Mouse (Mus musculus) ES-E14 (cell line): ENCODE results near the gene Olfr508. TPM values are rescaled to one million over a fixed set of nuclear protein-coding genes. Genes with fewer than 3 reads are reported as not detected.
"Not testable (repeated sequence)": the region's sequence is repeated elsewhere in the genome, so short reads cannot be mapped to it uniquely, and the experiment has no call there.

ENCODE experiments used
- DNase-seq: peaks from one replicate; pipeline ENCODE4 v3.0.0-alpha.2; 2013; ENCODE audit warnings: low read depth, low spot score
- H3K27ac ChIP-seq: 2 replicates; pipeline ENCODE4 v1.5.1; 2012; ENCODE audit warnings: low read depth, mild to moderate bottlenecking, low read length, moderate library complexity, mixed read lengths; ENCODE audit not compliant: poor library complexity, insufficient read depth, severe bottlenecking
- H3K36me3 ChIP-seq: 2 replicates; pipeline ENCODE4 v1.6.1; 2012; ENCODE audit warnings: mild to moderate bottlenecking, low read length, moderate library complexity, mixed read lengths; ENCODE audit not compliant: control insufficient read depth, poor library complexity, insufficient read depth, severe bottlenecking
- H3K4me1 ChIP-seq, 2 experiments: fragments of 150-350 bp in 1 of 2; sonication (generic) in 1 of 2; 2 replicates each; pipeline ENCODE4 v1.6.1; 2012; ENCODE audit warnings: low read length in 2 of 2, mild to moderate bottlenecking in 1 of 2, mixed read lengths in 1 of 2; ENCODE audit not compliant: control insufficient read depth in 2 of 2, insufficient read depth in 2 of 2, poor library complexity in 1 of 2
- H3K4me3 ChIP-seq, 2 experiments: fragments of 150-350 bp in 1 of 2; sonication (generic) in 1 of 2; 2 replicates each; pipeline ENCODE4 v1.5.1; 2012; ENCODE audit warnings: low read length in 2 of 2, low read depth in 1 of 2, mild to moderate bottlenecking in 1 of 2, mixed read lengths in 1 of 2; ENCODE audit not compliant: insufficient read depth in 1 of 2, poor library complexity in 1 of 2, severe bottlenecking in 1 of 2
- H3K9ac ChIP-seq: 2 replicates; pipeline ENCODE4 v1.6.1; 2012; ENCODE audit warnings: low read depth, mild to moderate bottlenecking, low read length, mixed read lengths; ENCODE audit not compliant: poor library complexity, insufficient read depth, severe bottlenecking
- H3K9me3 ChIP-seq: fragments of 150-350 bp; sonication (generic); 2 replicates; pipeline ENCODE4 v1.6.1; 2012; ENCODE audit warnings: low read depth, mild to moderate bottlenecking, low read length; ENCODE audit not compliant: control insufficient read depth, insufficient read depth
- CHD2 ChIP-seq: IDR thresholded peaks from 2 replicates; pipeline ENCODE4 v1.6.1; 2014; ENCODE audit warnings: mild to moderate bottlenecking, low read depth, low read length, inconsistent platforms
- HCFC1 ChIP-seq: IDR thresholded peaks from 2 replicates; pipeline ENCODE4 v1.6.1; 2012; ENCODE audit warnings: low read length, inconsistent platforms, borderline replicate concordance; ENCODE audit not compliant: insufficient read depth
- MAFK ChIP-seq: IDR thresholded peaks from 2 replicates; pipeline ENCODE4 v1.6.1; 2014; ENCODE audit warnings: mild to moderate bottlenecking, low read depth, low read length, inconsistent platforms; ENCODE audit not compliant: insufficient read depth
- ZC3H11A ChIP-seq: IDR thresholded peaks from 2 replicates; pipeline ENCODE4 v1.6.1; 2012; ENCODE audit warnings: low read depth, mild to moderate bottlenecking, inconsistent platforms, low read length, borderline replicate concordance
- ZNF384 ChIP-seq: IDR thresholded peaks from 2 replicates; pipeline ENCODE4 v1.6.1; 2012; ENCODE audit warnings: low read depth, low read length, inconsistent platforms
- in situ Hi-C, 2 experiments: fragments of 600-800 bp; cut with MboI; formaldehyde crosslinking; loops; one replicate each; pipeline ENCODE4 v1.15.1; 2025; ENCODE audit warnings: low sequenced_read_pairs in 2 of 2, inconsistent platforms in 1 of 2; ENCODE audit not compliant: unreplicated experiment in 2 of 2
- total RNA-seq: library from RNA; depleted of rRNA; stranded (reverse); fragments of 300-350 nt; gene quantifications from 2 replicates; pipeline ENCODE4 v1.2.3, GENCODE M21; 2012; rRNA removed

Olfr508 gene
- total RNA-seq, result not detected in 2 replicates

DNA sequence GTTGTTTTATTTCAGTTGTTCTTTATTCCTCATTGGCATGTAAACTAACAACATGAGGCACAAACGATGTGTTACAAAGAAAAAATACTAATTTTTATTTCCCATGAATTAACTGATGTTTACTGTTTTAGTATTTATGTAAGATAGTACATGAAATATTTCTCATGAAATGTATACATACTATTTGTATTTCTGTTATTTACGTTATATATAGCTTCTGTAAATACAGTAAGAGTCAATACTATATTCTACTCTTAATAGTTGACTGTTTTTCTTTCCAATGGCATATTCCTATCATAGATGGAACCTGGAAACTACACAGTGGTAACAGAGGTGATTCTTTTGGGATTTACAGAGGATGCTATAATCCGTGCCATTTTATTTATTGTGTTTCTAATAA, at the start of gene Olfr508:
Gene Olfr508 (plus strand): TSS at position 301 of the 400 bp plus-strand sequence.
- Histone ChIP-seq H3K4me3 (no peak within 1 kb of the TSS), H3K9me3 (no peaks in the 10 kb centered on the region), H3K9ac (no peak within 1 kb of the TSS), H3K4me1 (no peaks in the 10 kb centered on the region), H3K27ac (no peak within 1 kb of the TSS), H3K36me3 (no peaks in the 10 kb centered on the region)
- in situ Hi-C loops, result no loop called here
- no peak for DNase-seq
- no peak for TF ChIP-seq ZC3H11A
- TF ChIP-seq HCFC1, result no peak
- no peak for TF ChIP-seq ZNF384
- TF ChIP-seq CHD2, result no peak
- TF ChIP-seq MAFK, result no peak

DNA sequence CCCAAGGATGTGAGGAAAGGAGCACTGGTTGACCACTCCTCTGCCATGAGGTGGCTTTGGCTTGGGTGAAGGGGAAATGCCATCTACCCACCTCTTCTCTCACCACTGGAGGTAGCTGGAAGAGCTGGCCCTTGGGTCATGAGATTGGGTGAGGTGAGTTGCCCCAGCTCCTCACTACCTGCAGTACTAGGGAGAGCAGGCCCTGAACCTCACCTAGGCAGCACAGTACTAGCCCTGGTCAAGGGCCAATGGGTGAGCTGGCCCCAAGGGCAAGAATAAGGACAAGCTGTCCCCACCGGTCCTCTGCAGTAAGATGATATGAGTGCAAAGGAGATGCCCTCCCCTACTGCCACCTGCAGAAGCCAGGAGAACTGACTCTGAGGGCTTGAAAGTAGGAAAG, 40.0 kb upstream of the Olfr508 start:
- TF ChIP-seq ZC3H11A, result no peak
- no peak for TF ChIP-seq MAFK
- in situ Hi-C loops, result no loop called here
- no peaks in the 10 kb centered on the region for H3K9me3 ChIP-seq

DNA sequence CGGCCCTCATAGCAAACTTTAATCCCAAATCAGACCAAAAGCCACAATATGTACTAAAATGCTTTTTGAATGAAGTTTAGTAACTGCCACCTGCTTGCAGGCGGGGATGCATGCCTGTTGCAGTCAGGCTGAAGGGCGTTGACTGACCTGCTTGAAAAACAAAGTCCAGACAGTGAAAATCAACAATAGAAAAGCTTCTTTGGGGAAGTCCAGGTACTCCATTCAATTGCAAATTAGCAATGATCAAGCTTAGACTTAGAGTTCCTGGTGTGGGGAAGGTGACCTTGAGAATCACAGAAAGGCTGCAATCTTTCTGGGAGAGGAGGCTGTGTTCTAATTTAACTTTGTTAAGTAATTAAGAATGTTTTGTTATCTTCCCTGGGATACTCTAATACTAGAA, 27.9 kb upstream of the Olfr508 start:
- H3K9ac ChIP-seq, H3K9me3 ChIP-seq, DNase-seq, H3K4me1 ChIP-seq, H3K36me3 ChIP-seq, H3K4me3 ChIP-seq, H3K27ac ChIP-seq, in situ Hi-C loops: not testable (repeated sequence)

More for the DNA sequence above, 40.0 kb upstream of the Olfr508 start:
- no peak overlapping the region for H3K27ac ChIP-seq
- no peaks in the 10 kb centered on the region for H3K4me1 ChIP-seq
- H3K4me3 ChIP-seq, result no peak overlapping the region
- no peaks in the 10 kb centered on the region for H3K36me3 ChIP-seq
- no peak overlapping the region for H3K9ac ChIP-seq
- no peak for DNase-seq

DNA sequence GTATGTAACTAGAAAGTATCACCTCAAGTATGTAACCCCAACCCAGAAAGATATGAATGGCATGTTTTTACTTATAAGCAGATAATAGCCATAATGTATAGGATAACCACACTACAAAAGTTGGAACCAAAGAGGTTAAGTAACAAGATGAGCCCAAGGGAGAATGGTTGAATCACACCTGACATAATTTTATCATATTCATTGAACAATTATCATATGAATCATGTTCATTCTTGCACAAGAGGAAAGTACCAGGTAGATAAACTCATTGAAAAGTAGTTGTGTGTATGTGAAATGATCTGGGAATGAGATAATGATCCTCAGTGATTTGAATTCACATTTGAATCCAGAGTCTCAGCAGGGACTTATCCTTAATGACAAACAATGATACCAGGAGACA, 19.3 kb upstream of the Olfr508 start, which contains the start of gene Olfr506:
Gene Olfr506 (plus strand): TSS at position 301 of the 400 bp plus-strand sequence.
- no peaks in the 10 kb centered on the region for H3K36me3 ChIP-seq

DNA sequence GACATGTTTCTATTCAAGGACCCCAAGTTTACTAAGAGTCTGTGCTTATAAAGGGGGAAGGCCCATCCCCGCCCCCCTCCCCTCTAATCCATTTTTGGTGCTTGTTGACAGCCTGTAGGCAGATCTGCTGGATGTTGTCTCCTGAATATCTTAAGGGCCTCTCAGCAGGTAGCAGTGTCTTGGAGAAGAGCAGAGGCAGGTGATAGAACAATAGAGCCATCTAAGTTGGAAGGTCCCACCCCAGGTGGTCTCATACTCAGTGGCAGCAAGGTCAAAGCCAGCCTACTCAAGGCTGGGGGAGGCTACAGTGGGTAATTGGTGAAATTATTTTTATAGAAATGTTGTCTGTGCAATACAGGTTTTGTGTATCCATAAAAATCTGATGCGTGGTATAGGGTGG, 15.7 kb upstream of the Olfr508 start:
- H3K4me1 ChIP-seq, result no peaks in the 10 kb centered on the region
- in situ Hi-C loops, result no loop called here

More for the DNA sequence above, 19.3 kb upstream of the Olfr508 start, which contains the start of gene Olfr506:
- H3K9me3 ChIP-seq, result no peaks in the 10 kb centered on the region
- no peaks in the 10 kb centered on the region for H3K4me1 ChIP-seq
- no peak for DNase-seq
- no peak within 1 kb of the TSS for H3K27ac ChIP-seq
- in situ Hi-C loops, result no loop called here
- TF ChIP-seq ZC3H11A, result no peak
- TF ChIP-seq MAFK, result no peak
- no peak for TF ChIP-seq HCFC1
- TF ChIP-seq CHD2, result no peak
- H3K9ac ChIP-seq, result no peak within 1 kb of the TSS
- no peak within 1 kb of the TSS for H3K4me3 ChIP-seq

More for the DNA sequence above, 15.7 kb upstream of the Olfr508 start:
- Histone ChIP-seq H3K9me3 (no peaks in the 10 kb centered on the region), H3K27ac (peak overlapping the region; percentile 58; the same call in 1 of the 2 replicates), H3K9ac (no peak overlapping the region), H3K36me3 (no peaks in the 10 kb centered on the region), H3K4me3 (no peak overlapping the region)
- TF ChIP-seq CHD2 (no peak), ZC3H11A (no peak), HCFC1 (no peak), MAFK (no peak), ZNF384 (no peak)
- no peak for DNase-seq
